Mouse (Mus musculus): ENCODE results near the gene Tmco4. TPM values are rescaled to one million over a fixed set of nuclear protein-coding genes. Genes with fewer than 3 reads are reported as not detected.

Tmco4 gene
- total RNA-seq, 2 experiments from 2014 or later = 3.4 to 3.5 TPM

GRCm38 (mm10) chr4:139011201-139011702 is 38.6 kb downstream of the Tmco4 start:
- intact Hi-C loops (cut with DNase I; ENCODE audit: low total_unique reads) = no loop called here

GRCm38 (mm10) chr4:139013281-139013680 is 40.6 kb downstream of the Tmco4 start:
- no peak for DNase-seq
- intact Hi-C loops (cut with DNase I; ENCODE audit: low total_unique reads) = no loop called here

More at GRCm38 (mm10) chr4:139011201-139011702, 38.6 kb downstream of the Tmco4 start:
- DNase-seq = no peak

- no peak for DNase-seq
- intact Hi-C loops (cut with DNase I; ENCODE audit: low total_unique reads) = no loop called here
These were observed 42.1 kb downstream of the Tmco4 start for GRCm38 (mm10) chr4:139014793-139015192.

- intact Hi-C loops (cut with DNase I; ENCODE audit: low total_unique reads) = no loop called here
- no peak for DNase-seq
These were observed 45.7 kb downstream of the Tmco4 start for GRCm38 (mm10) chr4:139018388-139018787.

- intact Hi-C loops (cut with DNase I; ENCODE audit: low total_unique reads) = no loop called here
- DNase-seq = no peak
These were observed 46.3 kb downstream of the Tmco4 start for GRCm38 (mm10) chr4:139018976-139019375.

GRCm38 (mm10) chr4:139019413-139019812 is 46.7 kb downstream of the Tmco4 start:
- intact Hi-C loops (cut with DNase I; ENCODE audit: low total_unique reads) = no loop called here
- DNase-seq = no peak

- DNase-seq = no peak
- intact Hi-C loops (cut with DNase I; ENCODE audit: low total_unique reads) = no loop called here
These were observed 47.7 kb downstream of the Tmco4 start for GRCm38 (mm10) chr4:139020385-139020784.

GRCm38 (mm10) chr4:139024379-139024778 is 51.7 kb downstream of the Tmco4 start:
- DNase-seq = no peak
- intact Hi-C loops (cut with DNase I; ENCODE audit: low total_unique reads) = no loop called here

- DNase-seq = peak; percentile 22
- intact Hi-C loops (cut with DNase I; ENCODE audit: low total_unique reads) = no loop called here
These were observed 58.0 kb downstream of the Tmco4 start for GRCm38 (mm10) chr4:139030675-139031074.

GRCm38 (mm10) chr4:139032521-139032920 is 59.8 kb downstream of the Tmco4 start:
- intact Hi-C loops (cut with DNase I; ENCODE audit: low total_unique reads) = no loop called here
- no peak for DNase-seq

- DNase-seq = no peak
- intact Hi-C loops (cut with DNase I; ENCODE audit: low total_unique reads) = no loop called here
These were observed 60.7 kb downstream of the Tmco4 start for GRCm38 (mm10) chr4:139033263-139034009.

GRCm38 (mm10) chr4:139034010-139034367 is 61.3 kb downstream of the Tmco4 start:
- intact Hi-C loops (cut with DNase I; ENCODE audit: low total_unique reads) = no loop called here
- DNase-seq = no peak

GRCm38 (mm10) chr4:139034540-139034939 is 61.9 kb downstream of the Tmco4 start:
- no peak for DNase-seq

GRCm38 (mm10) chr4:139034942-139035341 is 62.3 kb downstream of the Tmco4 start:
- DNase-seq = no peak
- intact Hi-C loops (cut with DNase I; ENCODE audit: low total_unique reads) = no loop called here

More at GRCm38 (mm10) chr4:139034540-139034939, 61.9 kb downstream of the Tmco4 start:
- intact Hi-C loops (cut with DNase I; ENCODE audit: low total_unique reads) = no loop called here

- DNase-seq = no peak
- intact Hi-C loops (cut with DNase I; ENCODE audit: low total_unique reads) = no loop called here
These were observed 63.1 kb downstream of the Tmco4 start for GRCm38 (mm10) chr4:139035799-139036198.

- DNase-seq = no peak
- intact Hi-C loops (cut with DNase I; ENCODE audit: low total_unique reads) = no loop called here
These were observed 65.3 kb downstream of the Tmco4 start for GRCm38 (mm10) chr4:139037795-139038607.

- DNase-seq = no peak
- intact Hi-C loops (cut with DNase I; ENCODE audit: low total_unique reads) = no loop called here
These were observed 67.6 kb downstream of the Tmco4 start for GRCm38 (mm10) chr4:139040084-139040839.

- intact Hi-C loops (cut with DNase I; ENCODE audit: low total_unique reads) = no loop called here
These were observed 69.9 kb downstream of the Tmco4 start for GRCm38 (mm10) chr4:139042611-139043010.

GRCm38 (mm10) chr4:139043600-139043999 is 70.9 kb downstream of the Tmco4 start:
- no peak for DNase-seq
- intact Hi-C loops (cut with DNase I; ENCODE audit: low total_unique reads) = no loop called here

More at GRCm38 (mm10) chr4:139042611-139043010, 69.9 kb downstream of the Tmco4 start:
- no peak for DNase-seq

- intact Hi-C loops (cut with DNase I; ENCODE audit: low total_unique reads) = no loop called here
These were observed 71.9 kb downstream of the Tmco4 start for GRCm38 (mm10) chr4:139044566-139044965.

More at GRCm38 (mm10) chr4:139044566-139044965, 71.9 kb downstream of the Tmco4 start:
- DNase-seq = no peak
